Mouse (Mus musculus) ovary, postnatal 14 days (tissue): Measurements from ENCODE around the gene Olfr1361.
A peak's percentile ranks its signal among the peaks of the same experiment; 100 is the strongest.

ENCODE experiments used
- DNase-seq: peaks from one replicate; pipeline ENCODE4 v3.0.0; 2022; ENCODE audit warnings: low spot score

Olfr1361 gene

GRCm38 (mm10) chr13:21663286-21663685 lies at the start of gene Olfr1361:
Gene Olfr1361, minus strand, starts transcription at chr13:21663386.
- DNase-seq: no peak

- DNase-seq: no peak
These were observed 48.5 kb upstream of the Olfr1361 start for GRCm38 (mm10) chr13:21711698-21712097.

DNA sequence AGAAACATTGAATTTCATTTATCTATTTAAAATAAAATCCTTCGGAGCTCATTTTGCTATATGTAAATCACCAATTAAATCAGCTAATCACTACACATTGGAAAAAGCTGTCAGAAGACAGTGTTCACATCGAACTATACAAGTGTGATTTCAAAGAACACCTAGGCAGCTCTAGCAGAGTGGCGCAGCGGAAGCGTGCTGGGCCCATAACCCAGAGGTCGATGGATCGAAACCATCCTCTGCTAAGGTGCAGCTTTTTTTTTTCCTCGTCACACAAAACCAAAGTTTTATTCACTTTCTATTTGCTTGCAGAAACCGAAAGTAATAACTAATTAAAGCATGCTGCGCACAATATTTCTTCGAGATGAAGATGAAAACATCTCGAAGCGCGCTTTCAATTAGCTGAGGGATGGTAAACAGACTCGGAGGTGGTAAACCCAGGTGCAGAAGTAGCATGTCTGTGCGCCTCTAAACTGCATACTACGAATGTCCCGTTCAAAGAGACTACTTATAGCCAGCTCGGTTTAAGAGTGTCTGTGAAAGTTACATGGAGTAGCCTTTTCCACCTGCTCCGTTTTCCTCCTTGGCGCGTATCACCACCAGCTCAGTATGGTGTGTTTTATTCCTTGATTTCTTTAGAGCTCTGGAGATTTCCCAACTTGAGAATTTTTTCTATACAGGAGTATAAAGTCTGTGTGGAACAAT lies 47.8 kb upstream of the Olfr1361 start:
- DNase-seq: peak; percentile 84

GRCm38 (mm10) chr13:21710031-21710711 lies 47.0 kb upstream of the Olfr1361 start:
- DNase-seq: peak; percentile 88

GRCm38 (mm10) chr13:21706669-21707068 lies 43.5 kb upstream of the Olfr1361 start:
- DNase-seq: no peak

GRCm38 (mm10) chr13:21697811-21698210 lies 34.6 kb upstream of the Olfr1361 start, which contains the start of gene Olfr1359:
Gene Olfr1359, plus strand, starts transcription at chr13:21698111.
- DNase-seq: no peak

- no peak for DNase-seq
These were observed 14.1 kb upstream of the Olfr1361 start, which contains the start of gene Olfr1360 for GRCm38 (mm10) chr13:21677305-21677704. Gene Olfr1360, minus strand, starts transcription at chr13:21677405.

DNA sequence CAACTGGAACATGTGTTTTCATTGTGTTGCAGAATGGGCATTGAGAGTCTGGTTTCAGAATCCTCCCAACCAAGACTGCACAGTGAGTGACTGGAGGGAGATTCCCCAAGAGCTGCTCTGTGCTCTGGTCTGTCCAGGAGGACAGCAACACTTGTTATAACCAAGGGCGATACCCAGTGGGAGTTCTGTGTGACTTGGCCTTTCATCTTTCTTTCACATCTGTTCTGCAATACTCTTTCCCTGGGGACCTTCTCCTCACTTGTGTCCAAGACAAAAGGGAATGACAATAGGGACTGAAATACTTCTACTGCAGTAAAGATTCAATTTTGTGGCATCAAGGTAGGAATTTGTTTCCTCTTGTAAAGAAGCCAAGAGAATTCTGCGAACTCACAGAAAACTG lies 20.8 kb downstream of the Olfr1361 start, which contains the start of gene Olfr11:
Gene Olfr11, minus strand, starts transcription at position 101 of the 400 bp plus-strand sequence.
- no peak for DNase-seq

- DNase-seq: no peak
These were observed 49.3 kb downstream of the Olfr1361 start, which contains the start of gene Olfr1362 for GRCm38 (mm10) chr13:21613922-21614321. Gene Olfr1362, minus strand, starts transcription at chr13:21614022.
